Mouse (Mus musculus) liver, embryonic 11.5 days (tissue): Measurements from ENCODE around the gene Chst8. TPM values are rescaled to one million over a fixed set of nuclear protein-coding genes. Genes with fewer than 3 reads are reported as not detected.
A peak's percentile ranks its signal among the peaks of the same experiment; 100 is the strongest.

Experiments used
- ATAC-seq: fragments of 200-750 bp; cut with Nextera tagmentation; replicated peaks from 2 replicates; pipeline ENCODE4 v1.8.0; 2017; ENCODE audit warnings: moderate number of reproducible peaks, mild to moderate bottlenecking, moderate TSS enrichment, moderate library complexity; ENCODE audit not compliant: low FRiP score
- DNase-seq: peaks from one replicate; pipeline ENCODE4 v3.0.0-alpha.2; 2017; ENCODE audit warnings: low spot score
- H3K27ac ChIP-seq: fragments of 300-500 bp; sonication (generic); 2 replicates; pipeline ENCODE4 v1.5.1; 2014; ENCODE audit warnings: mild to moderate bottlenecking, low read depth, low read length, control low read depth
- H3K27me3 ChIP-seq: fragments of 300-500 bp; sonication (generic); replicated peaks from 2 replicates; pipeline ENCODE4 v1.6.1; 2014; ENCODE audit warnings: low read length, mixed read lengths; ENCODE audit not compliant: control insufficient read depth, insufficient read depth
- H3K36me3 ChIP-seq: fragments of 300-500 bp; sonication (generic); 2 replicates; pipeline ENCODE4 v1.6.1; 2014; ENCODE audit warnings: mild to moderate bottlenecking, low read length, moderate library complexity, mixed read lengths; ENCODE audit not compliant: control insufficient read depth, insufficient read depth
- H3K4me1 ChIP-seq: fragments of 300-500 bp; sonication (generic); replicated peaks from 2 replicates; pipeline ENCODE4 v1.6.1; 2014; ENCODE audit warnings: low read length, mixed read lengths; ENCODE audit not compliant: control insufficient read depth, insufficient read depth
- H3K4me2 ChIP-seq: fragments of 300-500 bp; sonication (generic); 2 replicates; pipeline ENCODE4 v1.6.1; 2014; ENCODE audit warnings: mild to moderate bottlenecking, control low read depth, moderate library complexity
- H3K4me3 ChIP-seq: fragments of 300-500 bp; sonication (generic); 2 replicates; pipeline ENCODE4 v1.5.1; 2014; ENCODE audit warnings: low read depth, low read length, control low read depth
- H3K9ac ChIP-seq: fragments of 300-500 bp; sonication (generic); 2 replicates; pipeline ENCODE4 v1.6.1; 2014; ENCODE audit warnings: low read depth, low read length, control low read depth
- H3K9me3 ChIP-seq: fragments of 300-500 bp; sonication (generic); 2 replicates; pipeline ENCODE4 v1.6.1; 2016; ENCODE audit warnings: low read length, inconsistent platforms, mixed read lengths; ENCODE audit not compliant: control insufficient read depth
- WGBS: fragments of 180-500 bp; shearing (Covaris S2); extraction: QIAGEN DNeasy Blood & Tissue Kit; methylation state at CpG from one replicate; pipeline ENCODE4 v1.1.7; 2014; 5-methylcytosine and 5-hydroxymethylcytosine counted together
- polyA plus RNA-seq: library from polyadenylated mRNA; unstranded; fragments of >200 nt; fragmentation: Nextera tagmentation; extraction: Ambion mirVana; gene quantifications from 2 replicates; pipeline ENCODE4 v1.2.1, GENCODE M21; 2014

Chst8 gene
- polyA plus RNA-seq, 1 experiment from 2014 or later: 0.75 TPM

- H3K9ac ChIP-seq: no peak overlapping the region
- H3K27ac ChIP-seq: no peak overlapping the region
- no peaks in the 10 kb centered on the region for H3K9me3 ChIP-seq
- H3K4me2 ChIP-seq: no peak overlapping the region
- peaks cover 3% of the 10 kb centered on the region; the same call in 1 of the 2 replicates for H3K4me1 ChIP-seq
- no peaks in the 10 kb centered on the region for H3K27me3 ChIP-seq
- ATAC-seq: no peak
- no peaks in the 10 kb centered on the region for H3K36me3 ChIP-seq
- no peak overlapping the region for H3K4me3 ChIP-seq
- WGBS: 12% methylated on average over 5 of the region's 5 CpGs
- DNase-seq: no peak
Observed at GRCm38 (mm10) chr7:34721650-34722048, 90.9 kb downstream of the Chst8 start.

DNA sequence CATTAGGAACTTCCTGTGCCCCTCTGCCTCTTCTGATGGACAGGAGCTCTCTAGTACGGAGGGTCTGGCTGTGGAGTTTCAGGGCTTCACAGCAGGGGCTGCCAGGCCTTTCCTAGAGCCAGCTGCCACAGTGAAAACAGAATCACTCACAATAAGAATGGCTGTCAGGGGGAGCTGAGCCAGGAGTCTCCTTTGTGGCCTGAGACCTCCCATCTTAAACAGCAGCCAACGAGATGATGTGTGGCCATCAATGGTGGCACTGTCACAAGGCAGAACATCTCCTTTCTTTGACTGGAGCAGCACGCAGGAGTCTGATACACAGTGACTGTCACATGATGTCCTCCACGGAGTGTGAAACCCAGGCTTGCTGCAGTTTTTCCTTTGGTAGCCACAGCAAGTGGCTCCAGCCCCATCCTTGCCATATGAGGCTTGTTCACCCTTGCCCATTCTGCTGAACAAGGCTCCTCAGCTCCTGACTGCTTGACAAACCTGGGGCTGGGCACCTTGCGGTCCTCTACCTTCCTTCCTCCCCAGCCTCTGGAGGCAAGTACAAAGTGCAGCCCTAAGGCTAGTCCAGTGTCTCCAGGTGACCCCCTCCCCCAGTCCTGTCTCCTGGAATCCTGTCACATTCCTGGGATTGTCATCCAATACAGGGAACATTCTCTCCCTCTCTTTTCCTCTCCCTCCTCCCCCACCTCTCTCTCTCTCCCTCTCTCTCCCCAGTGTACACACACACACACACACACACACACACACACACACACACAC lies 91.4 kb downstream of the Chst8 start:
- no peak for ATAC-seq
- Histone ChIP-seq H3K9ac (no peak overlapping the region), H3K9me3 (no peaks in the 10 kb centered on the region), H3K27me3 (no peaks in the 10 kb centered on the region), H3K4me2 (no peak overlapping the region), H3K4me3 (no peak overlapping the region), H3K27ac (no peak overlapping the region), H3K4me1 (peaks cover 3% of the 10 kb centered on the region; the same call in 1 of the 2 replicates), H3K36me3 (no peaks in the 10 kb centered on the region)
- 63% methylated on average over 5 of the region's 5 CpGs for WGBS
- DNase-seq: no peak

- Histone ChIP-seq H3K4me1 (peaks cover 3% of the 10 kb centered on the region; the same call in 1 of the 2 replicates), H3K4me2 (no peak overlapping the region), H3K36me3 (no peaks in the 10 kb centered on the region), H3K9me3 (no peaks in the 10 kb centered on the region), H3K9ac (no peak overlapping the region), H3K27ac (no peak overlapping the region), H3K27me3 (no peaks in the 10 kb centered on the region), H3K4me3 (no peak overlapping the region)
- no peak for ATAC-seq
- peak; percentile 41 for DNase-seq
- 37% methylated on average over 5 of the region's 5 CpGs for WGBS
Observed at GRCm38 (mm10) chr7:34719599-34719998, 92.9 kb downstream of the Chst8 start.

DNA sequence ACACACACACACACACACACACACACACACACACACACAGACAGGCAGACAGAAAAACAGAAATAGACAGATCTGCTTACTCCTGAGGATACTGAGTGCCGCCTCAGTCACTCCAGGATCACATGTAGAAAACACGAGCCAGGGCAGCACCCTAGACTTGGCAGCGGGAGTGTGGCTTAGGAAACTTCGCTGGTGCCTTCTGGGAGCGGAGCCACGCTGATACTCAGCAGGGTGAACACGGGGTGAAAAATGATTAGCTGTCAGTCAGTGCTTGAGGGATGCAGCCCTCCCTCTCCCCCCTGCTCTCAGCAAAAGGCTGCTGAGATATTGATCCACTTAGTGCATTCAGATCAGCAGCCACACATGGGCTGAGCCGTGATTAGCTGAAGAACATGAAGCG lies 93.9 kb downstream of the Chst8 start:
- H3K4me1 ChIP-seq: peaks cover 3% of the 10 kb centered on the region; the same call in 1 of the 2 replicates
- H3K36me3 ChIP-seq: no peaks in the 10 kb centered on the region
- H3K27me3 ChIP-seq: no peaks in the 10 kb centered on the region
- H3K9ac ChIP-seq: no peak overlapping the region
- no peak overlapping the region for H3K4me2 ChIP-seq
- H3K4me3 ChIP-seq: no peak overlapping the region
- ATAC-seq (no peak), DNase-seq (no peak)
- no peaks in the 10 kb centered on the region for H3K9me3 ChIP-seq
- WGBS: 53% methylated on average over 9 of the region's 9 CpGs
- no peak overlapping the region for H3K27ac ChIP-seq

GRCm38 (mm10) chr7:34717161-34717810 lies 95.2 kb downstream of the Chst8 start:
- ATAC-seq: no peak
- Histone ChIP-seq H3K9ac (no peak overlapping the region), H3K27ac (no peak overlapping the region), H3K4me1 (no peaks in the 10 kb centered on the region), H3K4me2 (no peak overlapping the region), H3K9me3 (no peaks in the 10 kb centered on the region), H3K4me3 (no peak overlapping the region), H3K36me3 (no peaks in the 10 kb centered on the region), H3K27me3 (no peaks in the 10 kb centered on the region)
- 10% methylated on average over 11 of the region's 11 CpGs for WGBS
- DNase-seq: no peak

- H3K4me2 ChIP-seq: no peak overlapping the region
- no peaks in the 10 kb centered on the region for H3K27me3 ChIP-seq
- H3K4me1 ChIP-seq: no peaks in the 10 kb centered on the region
- no peak overlapping the region for H3K9ac ChIP-seq
- H3K36me3 ChIP-seq: no peaks in the 10 kb centered on the region
- ATAC-seq (no peak), DNase-seq (no peak)
- no peaks in the 10 kb centered on the region for H3K9me3 ChIP-seq
- 53% methylated on average over 11 of the region's 11 CpGs for WGBS
- no peak overlapping the region for H3K4me3 ChIP-seq
- no peak overlapping the region for H3K27ac ChIP-seq
Observed at GRCm38 (mm10) chr7:34714848-34715460, 97.6 kb downstream of the Chst8 start.

GRCm38 (mm10) chr7:34709111-34709510 lies 103.4 kb downstream of the Chst8 start:
- no peaks in the 10 kb centered on the region for H3K4me1 ChIP-seq
- no peak overlapping the region for H3K9ac ChIP-seq
- H3K4me2 ChIP-seq: no peak overlapping the region
- WGBS: 84% methylated on average over 4 of the region's 4 CpGs
- no peaks in the 10 kb centered on the region for H3K27me3 ChIP-seq
- no peak overlapping the region for H3K4me3 ChIP-seq
- H3K36me3 ChIP-seq: no peaks in the 10 kb centered on the region
- H3K27ac ChIP-seq: no peak overlapping the region
- ATAC-seq (no peak), DNase-seq (no peak)
- no peaks in the 10 kb centered on the region; the same call in 1 of the 2 replicates for H3K9me3 ChIP-seq

GRCm38 (mm10) chr7:34704401-34704800 lies 108.1 kb downstream of the Chst8 start:
- no peak overlapping the region for H3K4me3 ChIP-seq
- DNase-seq (no peak), ATAC-seq (no peak)
- WGBS: 47% methylated on average over 4 of the region's 4 CpGs
- H3K27me3 ChIP-seq: no peaks in the 10 kb centered on the region
- H3K27ac ChIP-seq: no peak overlapping the region
- no peaks in the 10 kb centered on the region for H3K4me1 ChIP-seq
- H3K36me3 ChIP-seq: no peaks in the 10 kb centered on the region
- H3K9ac ChIP-seq: no peak overlapping the region
- no peak overlapping the region for H3K4me2 ChIP-seq
- H3K9me3 ChIP-seq: no peaks in the 10 kb centered on the region; the same call in 1 of the 2 replicates
